Mouse (Mus musculus) ovary, postnatal 10 days (tissue): ENCODE results near the gene Arsk.

ENCODE experiments used
- DNase-seq: peaks from one replicate; pipeline ENCODE4 v3.0.0; 2022; ENCODE audit warnings: low spot score

The Arsk gene

GRCm38 (mm10) chr13:76024588-76024987, 73.9 kb downstream of the Arsk start:
- DNase-seq, result no peak

GRCm38 (mm10) chr13:76021782-76022181, 76.7 kb downstream of the Arsk start:
- no peak for DNase-seq

GRCm38 (mm10) chr13:76018844-76019400, 79.5 kb downstream of the Arsk start:
- no peak for DNase-seq

DNA sequence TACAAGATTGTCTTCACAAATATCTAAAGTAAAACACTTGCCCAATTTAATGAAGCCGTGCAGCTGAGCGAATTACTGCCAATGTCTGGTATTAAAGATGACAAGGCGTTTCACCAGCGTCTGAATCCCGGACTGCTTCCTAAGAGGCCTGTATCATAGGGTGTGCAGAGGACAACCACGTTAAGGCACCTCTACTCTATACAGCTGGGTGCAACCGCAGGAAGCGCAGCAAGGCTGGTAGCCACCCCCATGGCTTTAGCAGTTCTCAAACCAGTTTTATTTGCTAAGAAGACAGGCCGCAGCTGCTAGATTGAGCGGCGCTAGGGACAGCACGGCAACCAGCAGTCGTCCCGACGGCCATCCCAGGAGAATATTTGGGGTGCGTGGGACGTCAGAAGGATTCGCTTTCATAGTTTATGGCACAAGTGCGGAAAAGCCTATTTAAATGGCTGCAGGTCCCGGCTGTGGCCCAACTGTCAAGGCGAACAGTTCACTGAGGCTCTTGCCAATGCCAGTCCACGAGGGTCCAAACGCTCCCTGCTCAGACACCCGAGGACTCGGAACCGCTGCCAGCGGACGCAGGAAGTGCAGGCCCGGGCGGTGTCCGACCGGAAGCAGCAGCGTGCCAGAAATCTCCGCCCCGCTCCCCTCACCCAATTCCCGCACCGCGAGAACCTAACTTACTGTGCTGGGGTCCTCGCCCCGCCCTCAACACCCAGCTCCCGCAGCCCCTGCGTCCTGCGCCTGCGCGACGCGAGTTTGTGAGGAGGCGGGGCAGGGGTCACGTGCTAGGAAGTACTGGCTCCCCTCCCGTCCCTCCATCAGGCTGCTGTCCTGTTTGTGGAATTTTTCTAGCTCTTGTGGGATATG, 80.3 kb downstream of the Arsk start, which contains the start of gene Rfesd:
Rfesd (minus strand) TSS at position 746 of the 870 bp plus-strand sequence.
- peak; percentile 84 for DNase-seq

GRCm38 (mm10) chr13:76017465-76017864, 81.0 kb downstream of the Arsk start:
- no peak for DNase-seq

DNA sequence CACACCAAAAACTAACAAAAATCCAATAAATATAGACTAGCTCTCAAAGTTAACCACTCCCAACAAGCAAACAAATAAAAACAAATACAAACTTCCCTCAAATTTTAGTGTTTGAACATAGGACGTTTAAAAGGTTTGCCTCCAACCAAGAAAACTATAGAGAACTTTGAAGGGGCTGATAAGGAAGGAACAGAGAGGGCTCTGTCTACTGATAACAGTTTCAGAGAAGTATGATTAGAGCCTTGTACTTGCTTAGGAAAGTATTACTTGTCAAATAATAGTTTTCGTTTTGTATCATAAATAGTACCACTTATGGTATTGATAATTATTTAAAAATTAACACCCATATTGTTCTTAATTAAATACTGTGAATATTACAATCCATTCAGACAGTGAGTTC, 83.9 kb downstream of the Arsk start:
- DNase-seq, result no peak
